Mouse (Mus musculus) kidney, postnatal 10 days (tissue): ENCODE measurements around the gene Dpyd.

Experiments used
- DNase-seq: peaks from one replicate; pipeline ENCODE4 v3.0.0; 2021; ENCODE audit warnings: mixed read lengths

Gene Dpyd

GRCm38 (mm10) chr3:119361555-119362385 lies 799.8 kb downstream of the Dpyd start:
- no peak for DNase-seq

- DNase-seq, result no peak
Measured at GRCm38 (mm10) chr3:119362392-119362791, 800.5 kb downstream of the Dpyd start.

GRCm38 (mm10) chr3:119368931-119369330 lies 807.0 kb downstream of the Dpyd start:
- DNase-seq, result no peak

GRCm38 (mm10) chr3:119381119-119381518 lies 819.2 kb downstream of the Dpyd start:
- DNase-seq, result no peak

- no peak for DNase-seq
Measured at GRCm38 (mm10) chr3:119382395-119382794, 820.5 kb downstream of the Dpyd start.

GRCm38 (mm10) chr3:119387332-119388105 lies 825.6 kb downstream of the Dpyd start:
- no peak for DNase-seq

GRCm38 (mm10) chr3:119397205-119397604 lies 835.3 kb downstream of the Dpyd start:
- DNase-seq, result no peak

GRCm38 (mm10) chr3:119402836-119403728 lies 841.2 kb downstream of the Dpyd start:
- DNase-seq, result no peak

- no peak for DNase-seq
Measured at GRCm38 (mm10) chr3:119419087-119419709, 857.3 kb downstream of the Dpyd start.

- no peak for DNase-seq
Measured at GRCm38 (mm10) chr3:119419745-119420144, 857.8 kb downstream of the Dpyd start.

- DNase-seq, result no peak
Measured at GRCm38 (mm10) chr3:119431339-119431738, 869.4 kb downstream of the Dpyd start.

- DNase-seq, result no peak
Measured at GRCm38 (mm10) chr3:119431757-119432156, 869.8 kb downstream of the Dpyd start.

- no peak for DNase-seq
Measured at GRCm38 (mm10) chr3:119447559-119447958, 885.6 kb downstream of the Dpyd start.

GRCm38 (mm10) chr3:119464073-119464472 lies 902.1 kb downstream of the Dpyd start:
- DNase-seq, result no peak

- no peak for DNase-seq
Measured at GRCm38 (mm10) chr3:119464479-119464878, 902.5 kb downstream of the Dpyd start.

- peak; percentile 43 for DNase-seq
Measured at GRCm38 (mm10) chr3:119467723-119468122, 905.8 kb downstream of the Dpyd start.
